Mouse (Mus musculus) brain, adult 2 months (tissue): ENCODE data around the gene Nhlrc2.
"Not testable (repeated sequence)": the region's sequence is repeated elsewhere in the genome, so short reads cannot be mapped to it uniquely, and the experiment has no call there.

ENCODE experiments used
- DNase-seq: peaks from one replicate; pipeline ENCODE4 v3.0.0; 2011; ENCODE audit warnings: low read depth, low spot score

Nhlrc2 gene

GRCm38 (mm10) chr19:56548230-56549032 lies at the start of gene Nhlrc2:
TSS of gene Nhlrc2 (plus strand) at chr19:56548261.
- peak; percentile 90 for DNase-seq

- not testable (repeated sequence) for DNase-seq
Measured at GRCm38 (mm10) chr19:56503069-56503468, 45.0 kb upstream of the Nhlrc2 start.

- DNase-seq, result not testable (repeated sequence)
Measured at GRCm38 (mm10) chr19:56503525-56503924, 44.5 kb upstream of the Nhlrc2 start.

- DNase-seq, result not testable (repeated sequence)
Measured at GRCm38 (mm10) chr19:56511207-56511606, 36.9 kb upstream of the Nhlrc2 start.

GRCm38 (mm10) chr19:56513527-56513926 lies 34.5 kb upstream of the Nhlrc2 start:
- not testable (repeated sequence) for DNase-seq

- not testable (repeated sequence) for DNase-seq
Measured at GRCm38 (mm10) chr19:56519408-56519807, 28.7 kb upstream of the Nhlrc2 start.

- not testable (repeated sequence) for DNase-seq
Measured at GRCm38 (mm10) chr19:56530529-56530928, 17.5 kb upstream of the Nhlrc2 start.

- DNase-seq, result no peak
Measured at GRCm38 (mm10) chr19:56531251-56531650, 16.8 kb upstream of the Nhlrc2 start.

- DNase-seq, result no peak
Measured at GRCm38 (mm10) chr19:56533291-56534071, 14.6 kb upstream of the Nhlrc2 start.

- no peak for DNase-seq
Measured at GRCm38 (mm10) chr19:56534337-56534736, 13.7 kb upstream of the Nhlrc2 start.

GRCm38 (mm10) chr19:56535064-56535463 lies 13.0 kb upstream of the Nhlrc2 start:
- no peak for DNase-seq

GRCm38 (mm10) chr19:56535765-56536164 lies 12.3 kb upstream of the Nhlrc2 start:
- no peak for DNase-seq

GRCm38 (mm10) chr19:56543320-56543719 lies 4.7 kb upstream of the Nhlrc2 start:
- DNase-seq, result no peak

GRCm38 (mm10) chr19:56544681-56545388 lies 3.2 kb upstream of the Nhlrc2 start:
- peak; percentile 38 for DNase-seq

GRCm38 (mm10) chr19:56546031-56546430 lies 2.0 kb upstream of the Nhlrc2 start:
- DNase-seq, result peak; percentile 33

- DNase-seq, result peak; percentile 85
Measured at GRCm38 (mm10) chr19:56547456-56548229, 418 bp upstream of the Nhlrc2 start, which contains the start of gene Dclre1a. TSS of gene Dclre1a (minus strand) at chr19:56548222.

- no peak for DNase-seq
Measured at GRCm38 (mm10) chr19:56549033-56549680, 1.1 kb downstream of the Nhlrc2 start.

- DNase-seq, result no peak
Measured at GRCm38 (mm10) chr19:56553177-56553576, 5.1 kb downstream of the Nhlrc2 start.

GRCm38 (mm10) chr19:56555972-56556371 lies 7.9 kb downstream of the Nhlrc2 start:
- no peak for DNase-seq

- no peak for DNase-seq
Measured at GRCm38 (mm10) chr19:56562433-56563138, 14.5 kb downstream of the Nhlrc2 start.
